Mouse (Mus musculus): ENCODE results near the gene Sdccag8.
"Not testable (repeated sequence)": the region's sequence is repeated elsewhere in the genome, so short reads cannot be mapped to it uniquely, and the experiment has no call there.

The Sdccag8 gene

GRCm38 (mm10) chr1:176828666-176829065 is 14.2 kb downstream of the Sdccag8 start:
- DNase-seq: no peak

DNA sequence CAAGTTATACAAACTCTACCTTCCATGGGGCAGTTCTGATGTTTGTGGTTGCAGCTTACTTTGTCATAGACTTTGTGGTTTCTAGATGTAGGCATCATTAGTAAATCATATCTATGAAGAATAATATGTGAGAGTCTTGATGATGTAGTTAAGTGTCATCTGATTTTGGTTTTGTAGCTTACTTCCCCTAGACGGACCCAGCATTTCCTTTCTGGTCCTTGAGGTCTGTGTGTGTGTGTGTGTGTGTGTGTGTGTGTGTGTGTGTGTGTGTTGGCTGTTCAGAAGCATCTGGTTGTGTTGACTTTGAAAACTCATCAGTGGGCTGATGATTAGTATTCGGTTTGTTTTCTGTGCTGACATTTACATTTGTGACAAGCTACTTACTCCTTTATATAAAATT is 17.6 kb downstream of the Sdccag8 start:
- no peak for DNase-seq

DNA sequence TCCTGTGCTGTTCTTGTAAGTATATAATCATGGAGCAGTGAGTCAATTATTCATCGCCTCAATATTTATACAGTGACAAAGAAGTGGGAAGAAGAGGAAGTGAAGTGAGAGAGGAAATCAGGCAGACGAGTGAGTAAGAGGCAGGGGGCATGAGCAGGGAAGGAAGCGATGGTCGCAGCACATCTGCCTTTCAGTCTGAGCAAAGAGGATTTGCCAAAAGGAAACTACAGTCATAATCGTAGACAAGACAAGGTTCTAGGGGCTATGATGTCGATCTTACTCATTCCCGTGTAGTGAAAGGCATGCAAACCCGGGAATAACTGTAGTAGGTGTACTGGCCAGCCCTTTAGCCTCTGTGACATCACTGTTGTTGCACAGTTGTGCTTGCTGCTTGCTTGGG is 18.1 kb downstream of the Sdccag8 start:
- no peak for DNase-seq

DNA sequence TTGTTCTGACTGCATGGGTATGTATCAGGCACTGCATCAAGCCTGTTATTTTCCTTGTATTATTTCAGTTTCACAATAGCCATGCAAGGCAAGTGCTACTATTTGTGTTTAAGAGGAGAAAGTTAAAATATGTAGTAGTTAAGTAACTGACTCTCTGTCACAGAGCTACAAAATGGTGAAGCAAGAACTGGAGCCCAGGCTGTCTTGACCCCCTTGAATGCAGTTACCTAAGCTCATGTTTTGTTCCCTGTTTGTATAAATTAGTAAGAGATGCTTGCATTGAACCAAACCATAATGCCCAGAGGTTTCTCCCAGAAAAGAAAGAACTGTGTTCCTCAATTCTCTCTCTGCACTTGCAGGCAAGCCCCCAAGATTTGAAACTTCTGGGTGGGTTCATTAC is 18.8 kb downstream of the Sdccag8 start:
- no peak for DNase-seq

GRCm38 (mm10) chr1:176833948-176834347 is 19.5 kb downstream of the Sdccag8 start:
- DNase-seq: no peak

DNA sequence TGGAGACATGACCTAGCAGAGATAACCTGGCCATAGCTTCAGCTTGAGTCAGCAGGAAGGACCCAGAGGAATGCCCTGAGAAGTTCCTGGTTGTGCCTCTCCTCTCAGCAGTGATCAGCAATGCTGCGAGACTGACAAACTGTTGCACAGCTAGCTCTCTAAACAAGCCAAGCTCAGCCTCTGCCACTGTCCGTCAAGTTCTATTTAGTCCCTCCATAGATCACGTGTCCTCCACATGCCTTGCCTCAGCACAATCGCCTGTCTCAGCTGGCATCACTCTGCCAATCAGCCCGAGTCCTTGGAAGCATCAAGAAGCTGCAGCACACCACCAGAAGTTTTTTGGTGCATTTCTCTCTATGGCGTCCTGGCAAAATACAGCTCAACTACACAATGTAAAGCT is 20.4 kb downstream of the Sdccag8 start:
- no peak for DNase-seq

- DNase-seq: no peak
These were observed 21.2 kb downstream of the Sdccag8 start for GRCm38 (mm10) chr1:176835501-176836294.

DNA sequence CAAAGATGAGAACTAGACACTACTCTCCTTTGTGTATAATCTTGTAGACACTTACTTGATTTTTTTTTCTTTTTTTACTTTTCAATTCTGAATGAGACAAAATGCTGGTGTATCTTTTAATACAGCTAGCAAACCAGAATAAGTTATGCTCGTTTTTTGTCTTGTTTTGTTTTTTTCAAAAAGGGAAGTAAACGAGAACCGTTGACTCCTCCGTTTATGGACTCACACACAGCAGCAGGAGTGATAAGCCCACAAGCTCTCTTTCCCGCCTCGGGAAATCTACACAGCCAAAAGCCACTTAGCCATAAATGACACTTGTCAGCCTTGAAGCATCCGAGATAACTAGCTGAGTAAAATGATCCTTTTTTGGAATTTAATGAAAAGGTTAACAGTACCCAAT is 22.1 kb downstream of the Sdccag8 start:
- DNase-seq: not testable (repeated sequence)

- DNase-seq: no peak
These were observed 30.9 kb downstream of the Sdccag8 start for GRCm38 (mm10) chr1:176845082-176845977.

DNA sequence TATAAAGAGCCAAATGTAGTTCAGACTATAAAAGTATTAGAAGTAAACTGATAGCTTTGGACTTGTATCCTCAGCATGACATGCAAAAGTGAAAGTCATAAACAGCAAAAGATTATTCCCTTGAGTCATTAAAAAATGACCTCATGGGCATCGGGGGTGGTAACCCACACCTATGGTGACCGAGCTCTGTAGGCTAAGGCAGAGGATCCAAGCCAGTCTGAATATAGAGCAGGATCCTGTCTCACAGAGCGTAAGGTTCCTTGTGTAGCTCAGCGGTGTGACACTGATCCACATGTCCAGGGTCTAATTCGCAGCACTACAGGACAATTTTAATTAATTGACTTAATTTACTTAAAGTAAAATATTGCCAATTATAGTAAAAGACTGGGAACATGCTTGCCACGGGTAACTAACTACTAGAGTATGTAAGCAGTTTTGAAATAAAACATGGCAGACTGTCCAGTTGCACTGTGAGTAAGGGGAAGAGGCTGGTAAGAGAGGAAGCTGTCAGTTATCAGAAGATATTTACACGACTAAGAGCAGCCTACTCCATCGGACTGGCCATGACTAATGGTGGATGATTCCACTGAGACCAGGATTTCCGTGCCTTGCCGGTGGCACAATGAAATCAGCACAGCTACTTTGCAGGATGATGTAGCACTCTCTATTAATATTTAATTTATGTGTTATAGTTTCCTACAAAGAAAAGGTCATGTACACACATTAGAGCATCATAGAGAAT is 32.8 kb downstream of the Sdccag8 start:
- no peak for DNase-seq

DNA sequence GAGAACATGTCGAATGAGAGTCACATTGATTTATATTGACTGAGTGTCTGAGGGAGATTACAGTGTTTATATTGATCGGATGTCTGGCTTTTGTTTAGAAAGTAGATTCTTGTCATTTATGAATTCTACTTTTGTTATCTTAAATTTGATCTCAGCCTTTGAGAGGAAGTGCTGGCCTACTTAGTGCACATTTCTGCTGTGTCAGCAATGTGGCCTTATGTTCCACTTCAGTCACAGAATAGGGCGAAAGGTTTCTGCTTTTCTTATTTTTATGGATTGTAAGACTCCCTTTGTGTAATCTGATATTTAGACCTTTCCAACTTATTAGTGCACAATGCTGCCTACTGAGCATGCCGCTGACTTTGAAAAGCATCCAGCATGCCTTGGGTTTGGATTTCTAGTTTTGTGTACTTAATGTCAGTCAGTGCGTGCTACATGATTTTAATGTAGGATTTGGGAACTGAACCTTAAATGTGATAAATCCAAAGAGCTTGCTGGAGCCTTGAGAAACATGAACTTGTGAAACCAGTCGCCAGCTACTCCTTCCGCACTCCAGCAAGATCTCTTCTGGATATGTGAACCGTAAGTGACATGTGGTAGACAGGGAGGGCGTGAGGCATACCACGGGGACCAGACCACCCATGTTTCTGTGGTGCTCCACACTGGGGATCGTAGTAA is 34.3 kb downstream of the Sdccag8 start:
- DNase-seq: no peak

- no peak for DNase-seq
These were observed 34.9 kb downstream of the Sdccag8 start for GRCm38 (mm10) chr1:176849377-176849776.

DNA sequence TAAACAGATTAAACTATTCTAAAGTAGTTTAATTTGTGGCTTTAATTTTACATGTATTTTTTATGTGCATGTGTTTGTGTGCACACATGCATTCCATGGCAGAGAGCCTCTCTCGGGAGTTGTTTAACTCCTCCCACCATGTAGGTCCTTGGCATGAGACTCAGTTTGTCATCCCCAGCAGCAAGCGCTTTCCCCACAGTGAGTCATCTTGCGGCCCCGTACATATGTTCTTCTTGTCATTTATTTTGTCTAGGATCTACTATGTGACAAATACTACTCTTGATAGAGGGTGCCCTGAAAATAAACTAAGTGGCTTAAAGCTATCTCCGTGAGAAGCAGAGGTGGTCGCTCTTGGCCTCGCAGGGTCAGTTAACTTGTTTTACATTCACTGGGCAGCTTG is 36.9 kb downstream of the Sdccag8 start:
- no peak for DNase-seq

DNA sequence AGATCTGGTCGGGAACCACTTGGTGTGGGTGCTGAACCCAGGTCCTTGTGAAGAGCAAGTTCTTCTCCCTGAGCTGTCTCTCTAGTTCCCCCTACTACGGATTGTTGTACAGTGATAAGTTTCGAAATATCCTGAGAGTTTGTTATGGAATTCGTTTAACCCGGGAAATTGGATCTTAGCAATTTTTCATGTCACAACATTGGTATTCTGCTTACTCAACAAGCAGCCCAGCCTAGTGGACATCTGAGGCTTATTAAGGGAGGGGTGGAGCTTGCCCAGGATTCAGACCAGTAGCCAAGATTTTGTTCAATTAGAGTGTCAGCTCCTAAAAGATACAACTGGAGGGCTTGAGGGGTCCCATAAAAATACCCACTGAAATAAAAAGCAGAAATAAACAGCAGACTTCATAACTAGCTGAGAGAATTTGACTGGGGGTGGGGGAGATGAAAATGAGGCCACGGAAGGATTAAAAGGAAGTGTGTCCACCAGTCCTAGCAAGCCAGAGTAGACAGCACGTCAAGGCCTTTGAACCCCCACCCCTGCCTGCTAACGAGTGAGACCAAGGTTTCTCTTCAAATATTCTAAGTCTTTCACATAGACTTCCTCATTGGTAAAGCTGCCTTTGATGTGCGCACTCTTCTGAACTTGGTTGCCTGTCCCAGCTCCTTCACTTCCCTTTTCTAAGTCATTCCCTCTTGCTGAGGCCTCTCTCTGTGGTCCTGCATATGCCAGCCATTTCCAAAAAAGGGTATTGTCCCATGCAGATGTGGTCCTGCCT is 38.5 kb downstream of the Sdccag8 start:
- no peak for DNase-seq

DNA sequence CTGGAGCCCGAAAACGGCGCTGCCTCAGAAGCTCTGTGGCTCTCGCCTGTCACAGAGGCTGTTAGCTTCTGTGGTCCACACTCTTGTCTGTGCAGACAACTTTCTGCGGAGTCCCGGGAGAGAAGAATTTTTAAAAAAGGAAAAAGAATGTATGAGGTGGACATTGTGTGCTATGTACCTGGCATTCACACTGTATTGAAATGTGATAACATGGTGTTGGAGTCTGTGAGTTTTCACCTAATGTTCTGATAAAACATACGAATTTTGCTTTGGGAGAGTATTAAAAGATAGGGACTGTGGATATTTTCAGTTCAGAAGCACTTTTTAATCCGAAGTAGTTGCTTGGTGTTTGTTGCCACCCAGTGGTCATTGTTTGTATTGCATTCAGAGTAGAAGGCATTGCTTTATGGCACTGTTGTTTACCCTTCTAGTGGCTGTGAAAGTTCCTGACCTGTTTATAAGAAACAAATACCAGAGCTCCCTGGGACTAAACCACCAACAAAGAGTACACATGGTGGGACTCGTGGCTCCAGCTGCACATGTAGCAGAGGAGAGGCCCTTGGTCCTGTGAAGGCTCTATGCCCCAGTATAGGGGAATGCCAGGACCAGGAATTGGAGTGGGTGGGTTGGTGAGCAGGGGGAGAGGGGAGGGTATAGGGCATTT is 47.7 kb downstream of the Sdccag8 start:
- peak; percentile 79 for DNase-seq

DNA sequence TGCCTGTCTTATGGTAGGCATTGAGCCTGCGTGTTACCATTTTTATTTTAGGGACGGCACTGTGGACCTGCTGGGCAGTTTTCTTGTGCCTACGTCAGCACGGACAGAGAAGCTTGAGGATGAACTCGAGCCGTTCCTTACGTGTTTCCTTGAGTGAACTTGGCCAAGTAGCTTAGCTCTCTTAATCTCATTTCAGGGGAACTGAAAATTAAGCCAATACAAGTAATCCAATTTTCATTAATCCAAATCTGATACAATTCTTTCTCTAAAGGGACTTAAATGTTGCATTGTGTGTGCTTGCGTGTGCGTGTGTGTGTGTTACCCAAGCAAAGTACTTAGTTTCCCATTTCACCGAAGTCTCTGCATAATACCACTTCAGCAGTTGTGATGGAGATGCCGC is 56.0 kb downstream of the Sdccag8 start:
- no peak for DNase-seq

- DNase-seq: no peak
These were observed 57.5 kb downstream of the Sdccag8 start for GRCm38 (mm10) chr1:176871975-176872374.

- DNase-seq: no peak
These were observed 59.0 kb downstream of the Sdccag8 start for GRCm38 (mm10) chr1:176873463-176873862.

GRCm38 (mm10) chr1:176874155-176874554 is 59.7 kb downstream of the Sdccag8 start:
- no peak for DNase-seq

DNA sequence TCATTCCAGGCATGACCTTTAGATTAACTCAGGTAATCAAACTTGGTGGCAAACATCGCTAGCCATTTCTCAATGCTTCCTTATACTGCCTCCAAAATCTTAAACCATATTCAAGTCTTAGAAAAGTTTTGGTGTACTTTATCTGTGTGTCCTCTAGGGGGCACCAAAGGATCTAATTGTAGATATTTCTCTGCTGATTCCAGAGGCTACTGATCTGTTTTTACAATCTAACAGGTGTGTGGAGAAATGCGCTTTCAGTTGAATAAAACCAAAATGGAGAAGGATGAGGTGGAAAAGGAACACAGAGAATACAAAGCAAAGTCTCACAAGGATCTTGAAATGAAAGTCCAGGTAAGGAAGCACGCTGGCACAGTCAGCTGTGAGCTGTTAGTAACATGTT is 63.3 kb downstream of the Sdccag8 start:
- peak; percentile 60 for DNase-seq

GRCm38 (mm10) chr1:176879005-176879404 is 64.5 kb downstream of the Sdccag8 start:
- DNase-seq: no peak
